Mouse (Mus musculus) midbrain, embryonic 16.5 days (tissue): ENCODE results near the gene Prelp. TPM values are rescaled to one million over a fixed set of nuclear protein-coding genes. Genes with fewer than 3 reads are reported as not detected.

Experiments used
- ATAC-seq: fragments of 200-750 bp; cut with Nextera tagmentation; 2 replicates; pipeline ENCODE4 v1.8.0; 2017; ENCODE audit warnings: moderate TSS enrichment
- H3K27ac ChIP-seq: fragments of 300-500 bp; sonication (generic); 2 replicates; pipeline ENCODE4 v1.5.1; 2014; ENCODE audit warnings: mild to moderate bottlenecking, low read length, mixed read lengths
- H3K27me3 ChIP-seq: fragments of 300-500 bp; sonication (generic); 2 replicates; pipeline ENCODE4 v1.6.1; 2014; ENCODE audit warnings: low read depth, low read length, mixed read lengths; ENCODE audit not compliant: control insufficient read depth, insufficient read depth
- H3K36me3 ChIP-seq: fragments of 300-500 bp; sonication (generic); 2 replicates; pipeline ENCODE4 v1.6.1; 2014; ENCODE audit warnings: mild to moderate bottlenecking, low read length, moderate library complexity, mixed read lengths; ENCODE audit not compliant: control insufficient read depth, insufficient read depth
- H3K4me1 ChIP-seq: fragments of 300-500 bp; sonication (generic); 2 replicates; pipeline ENCODE4 v1.6.1; 2014; ENCODE audit warnings: mild to moderate bottlenecking, low read length, mixed read lengths; ENCODE audit not compliant: control insufficient read depth, insufficient read depth
- H3K4me2 ChIP-seq: fragments of 300-500 bp; sonication (generic); 2 replicates; pipeline ENCODE4 v1.6.1; 2014; ENCODE audit warnings: mild to moderate bottlenecking, low read length, mixed read lengths
- H3K4me3 ChIP-seq: fragments of 300-500 bp; sonication (generic); 2 replicates; pipeline ENCODE4 v1.5.1; 2014; ENCODE audit warnings: low read depth, mild to moderate bottlenecking, low read length, moderate library complexity, mixed read lengths
- H3K9ac ChIP-seq: fragments of 300-500 bp; sonication (generic); 2 replicates; pipeline ENCODE4 v1.6.1; 2014; ENCODE audit warnings: low read depth, low read length, mixed read lengths
- H3K9me3 ChIP-seq: fragments of 300-500 bp; sonication (generic); replicated peaks from 2 replicates; pipeline ENCODE4 v1.6.1; 2014; ENCODE audit warnings: mild to moderate bottlenecking, low read length, mixed read lengths; ENCODE audit not compliant: control insufficient read depth, poor library complexity, severe bottlenecking
- WGBS: fragments of 180-500 bp; shearing (Covaris S2); extraction: QIAGEN DNeasy Blood & Tissue Kit; methylation state at CpG from one replicate; pipeline ENCODE4 v1.1.7; 2014; 5-methylcytosine and 5-hydroxymethylcytosine counted together
- polyA plus RNA-seq: library from polyadenylated mRNA; unstranded; fragments of >200 nt; fragmentation: Nextera tagmentation; extraction: Ambion mirVana; gene quantifications from 2 replicates; pipeline ENCODE4 v1.2.1, GENCODE M21; 2015

The Prelp gene
- polyA plus RNA-seq, 1 experiment from 2014 or later, result 9.1 TPM

- H3K36me3 ChIP-seq, result no peaks in the 10 kb centered on the region
- peaks cover 16% of the 10 kb centered on the region for H3K4me1 ChIP-seq
- H3K9me3 ChIP-seq, result no peaks in the 10 kb centered on the region
- ATAC-seq, result no peak
- WGBS, result 66% methylated on average over 5 of the region's 5 CpGs
- H3K27ac ChIP-seq, result no peak overlapping the region
- H3K4me3 ChIP-seq, result no peak overlapping the region
- no peak overlapping the region for H3K9ac ChIP-seq
- no peak overlapping the region for H3K4me2 ChIP-seq
- H3K27me3 ChIP-seq, result no peaks in the 10 kb centered on the region
Measured at GRCm38 (mm10) chr1:133861028-133861427, 60.2 kb downstream of the Prelp start.

Other genes starting within 250 kb of the Prelp start
- gene Lax1, start 231.3 kb downstream of the Prelp start, polyA plus RNA-seq, result 0.08 TPM in 1 of 2 replicates, not detected in the other
- gene Atp2b4, start 120.4 kb downstream of the Prelp start, polyA plus RNA-seq, result 11.8 and 13.4 TPM in 2 replicates
- gene Optc, start 13.4 kb downstream of the Prelp start, polyA plus RNA-seq, result 2.3 and 3.7 TPM in 2 replicates
- gene Fmod, start 115.8 kb upstream of the Prelp start, polyA plus RNA-seq, result 9.8 and 15.2 TPM in 2 replicates
- 27.2 and 34.9 TPM in 2 replicates for gene Btg2, start 157.7 kb upstream of the Prelp start, polyA plus RNA-seq
- 0.21 TPM in 1 of 2 replicates, not detected in the other for gene Chit1, start 189.8 kb upstream of the Prelp start, polyA plus RNA-seq